Mouse (Mus musculus) brown adipose tissue, adult 24 weeks (tissue): ENCODE results near the gene Nanog. TPM values are rescaled to one million over a fixed set of nuclear protein-coding genes. Genes with fewer than 3 reads are reported as not detected.
"Not testable (repeated sequence)": the region's sequence is repeated elsewhere in the genome, so short reads cannot be mapped to it uniquely, and the experiment has no call there.

Experiments
- H3K27ac ChIP-seq: fragments of 200-500 bp; replicated peaks from 2 replicates; pipeline ENCODE4 v1.5.1; 2012; ENCODE audit warnings: low read depth, mild to moderate bottlenecking, low read length
- H3K4me1 ChIP-seq: fragments of 200-500 bp; 2 replicates; pipeline ENCODE4 v1.6.1; 2012; ENCODE audit warnings: low read length, mixed read lengths; ENCODE audit not compliant: control insufficient read depth, insufficient read depth, insufficient read length
- H3K4me3 ChIP-seq: fragments of 200-500 bp; 2 replicates; pipeline ENCODE4 v1.5.1; 2012; ENCODE audit warnings: low read depth, mild to moderate bottlenecking, low read length, moderate library complexity; ENCODE audit not compliant: insufficient read depth
- polyA plus RNA-seq: library from polyadenylated mRNA; stranded (reverse); fragments of >200 nt; gene quantifications from 2 replicates; pipeline ENCODE4 v1.2.4, GENCODE M21; 2012; ENCODE audit not compliant: missing spikeins, insufficient read depth, insufficient read length

Nanog gene
- polyA plus RNA-seq, 1 experiment, result not detected

- Histone ChIP-seq H3K27ac (no peak overlapping the region), H3K4me1 (no peaks in the 10 kb centered on the region), H3K4me3 (no peak overlapping the region)
Observed at GRCm38 (mm10) chr6:122686709-122687108, 20.6 kb upstream of the Nanog start.

GRCm38 (mm10) chr6:122689411-122690055, 17.8 kb upstream of the Nanog start:
- Histone ChIP-seq H3K27ac (no peak overlapping the region), H3K4me3 (no peak overlapping the region), H3K4me1 (no peaks in the 10 kb centered on the region)

GRCm38 (mm10) chr6:122690082-122690481, 17.2 kb upstream of the Nanog start:
- Histone ChIP-seq H3K4me3 (no peak overlapping the region), H3K4me1 (no peaks in the 10 kb centered on the region), H3K27ac (no peak overlapping the region)

- Histone ChIP-seq H3K27ac (no peak overlapping the region), H3K4me3 (no peak overlapping the region), H3K4me1 (no peaks in the 10 kb centered on the region)
Observed at GRCm38 (mm10) chr6:122695398-122695797, 11.9 kb upstream of the Nanog start.

GRCm38 (mm10) chr6:122699628-122700027, 7.7 kb upstream of the Nanog start:
- not testable (repeated sequence) for H3K4me3 ChIP-seq, H3K27ac ChIP-seq, H3K4me1 ChIP-seq

GRCm38 (mm10) chr6:122701816-122702215, 5.5 kb upstream of the Nanog start:
- H3K4me3 ChIP-seq, result no peak overlapping the region
- no peaks in the 10 kb centered on the region; the same call in 1 of the 2 replicates for H3K4me1 ChIP-seq
- no peak overlapping the region for H3K27ac ChIP-seq

- Histone ChIP-seq H3K4me3 (peak overlapping the region; percentile 37), H3K4me1 (no peaks in the 10 kb centered on the region; the same call in 1 of the 2 replicates), H3K27ac (no peak overlapping the region; the same call in 1 of the 2 replicates)
Observed at GRCm38 (mm10) chr6:122702480-122703124, 4.7 kb upstream of the Nanog start.

- Histone ChIP-seq H3K4me1 (no peaks in the 10 kb centered on the region; the same call in 1 of the 2 replicates), H3K27ac (no peak overlapping the region), H3K4me3 (no peak overlapping the region)
Observed at GRCm38 (mm10) chr6:122703251-122703650, 4.0 kb upstream of the Nanog start.

- no peak overlapping the region for H3K27ac ChIP-seq
- H3K4me1 ChIP-seq, result no peaks in the 10 kb centered on the region; the same call in 1 of the 2 replicates
- no peak overlapping the region for H3K4me3 ChIP-seq
Observed at GRCm38 (mm10) chr6:122703706-122704105, 3.6 kb upstream of the Nanog start.

GRCm38 (mm10) chr6:122706337-122706840, 900 bp upstream of the Nanog start:
- Histone ChIP-seq H3K27ac (no peak overlapping the region), H3K4me1 (no peaks in the 10 kb centered on the region; the same call in 1 of the 2 replicates), H3K4me3 (no peak overlapping the region)

GRCm38 (mm10) chr6:122708826-122709225, 1.5 kb downstream of the Nanog start:
- Histone ChIP-seq H3K4me1 (no peaks in the 10 kb centered on the region), H3K27ac (no peak overlapping the region)

GRCm38 (mm10) chr6:122711455-122711854, 4.2 kb downstream of the Nanog start:
- no peaks in the 10 kb centered on the region for H3K4me1 ChIP-seq
- no peak overlapping the region for H3K27ac ChIP-seq
- no peak overlapping the region for H3K4me3 ChIP-seq

More at GRCm38 (mm10) chr6:122708826-122709225, 1.5 kb downstream of the Nanog start:
- no peak overlapping the region for H3K4me3 ChIP-seq

- not testable (repeated sequence) for H3K4me3 ChIP-seq, H3K27ac ChIP-seq, H3K4me1 ChIP-seq
Observed at GRCm38 (mm10) chr6:122713116-122713515, 5.8 kb downstream of the Nanog start.

GRCm38 (mm10) chr6:122714707-122715365, 7.5 kb downstream of the Nanog start:
- no peak overlapping the region for H3K4me3 ChIP-seq
- H3K27ac ChIP-seq, result no peak overlapping the region
- H3K4me1 ChIP-seq, result no peaks in the 10 kb centered on the region

GRCm38 (mm10) chr6:122715886-122716285, 8.6 kb downstream of the Nanog start:
- Histone ChIP-seq H3K4me3 (no peak overlapping the region), H3K27ac (no peak overlapping the region), H3K4me1 (no peaks in the 10 kb centered on the region)
